Mouse (Mus musculus) forebrain, embryonic 10.5 days (tissue): Measurements from ENCODE around the gene Zfp93. TPM values are rescaled to one million over a fixed set of nuclear protein-coding genes. Genes with fewer than 3 reads are reported as not detected.
A peak's percentile ranks its signal among the peaks of the same experiment; 100 is the strongest.

ENCODE experiments used
- DNase-seq: peaks from one replicate; pipeline ENCODE4 v3.0.0-alpha.2; 2017; ENCODE audit warnings: low spot score; ENCODE audit errors: extremely low spot score
- H3K27ac ChIP-seq: fragments of 300-500 bp; sonication (generic); 2 replicates; pipeline ENCODE4 v1.5.1; 2016; ENCODE audit warnings: mild to moderate bottlenecking
- H3K27me3 ChIP-seq: fragments of 300-500 bp; sonication (generic); 2 replicates; pipeline ENCODE4 v1.6.1; 2016; ENCODE audit warnings: mild to moderate bottlenecking; ENCODE audit not compliant: poor library complexity, severe bottlenecking
- H3K36me3 ChIP-seq: fragments of 300-500 bp; sonication (generic); replicated peaks from 2 replicates; pipeline ENCODE4 v1.6.1; 2016; ENCODE audit warnings: mild to moderate bottlenecking, moderate library complexity
- H3K4me1 ChIP-seq: fragments of 300-500 bp; sonication (generic); 2 replicates; pipeline ENCODE4 v1.6.1; 2016
- H3K4me3 ChIP-seq: fragments of 300-500 bp; sonication (generic); 2 replicates; pipeline ENCODE4 v1.5.1; 2016; ENCODE audit warnings: mild to moderate bottlenecking, moderate library complexity
- H3K9me3 ChIP-seq: fragments of 300-500 bp; sonication (generic); 2 replicates; pipeline ENCODE4 v1.6.1; 2016; ENCODE audit warnings: mild to moderate bottlenecking, moderate library complexity
- WGBS: fragments of 180-500 bp; shearing (Covaris S2); methylation state at CpG from one replicate; pipeline ENCODE4 v1.1.7; 2016; 5-methylcytosine and 5-hydroxymethylcytosine counted together
- polyA plus RNA-seq: library from polyadenylated mRNA; unstranded; fragments of >200 nt; fragmentation: Nextera tagmentation; extraction: Ambion mirVana; gene quantifications from 2 replicates; pipeline ENCODE4 v1.2.1, GENCODE M21; 2016

The Zfp93 gene
- polyA plus RNA-seq = 7.1 and 9.6 TPM in 2 replicates

DNA sequence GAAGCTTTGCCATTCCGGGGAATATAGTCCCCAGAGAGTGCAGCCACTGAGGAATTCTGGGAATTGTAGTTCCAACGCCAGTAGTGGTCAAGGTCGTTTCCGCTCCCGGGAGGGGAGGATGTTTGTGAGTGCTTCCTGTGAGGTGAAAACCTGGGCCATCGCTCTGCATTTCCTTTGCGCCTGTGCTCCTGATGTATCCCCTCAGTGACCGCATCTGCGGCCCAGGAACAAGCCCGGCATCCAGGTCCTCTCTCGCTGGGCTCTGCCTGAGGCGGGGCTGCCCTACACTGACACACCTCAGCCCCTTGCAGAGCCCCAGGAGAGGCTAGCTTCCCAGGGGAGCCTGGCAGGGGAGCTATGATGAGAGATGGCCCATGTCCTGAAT, at the start of gene Zfp93:
TSS of gene Zfp93 (plus strand) at position 133 of the 385 bp plus-strand sequence.
- Histone ChIP-seq H3K9me3 (no peaks in the 10 kb centered on the region; the same call in none of the 2 replicates), H3K4me1 (peaks cover 10% of the 10 kb centered on the region), H3K4me3 (peak within 1 kb of the TSS; percentile 64), H3K27ac (peak within 1 kb of the TSS; percentile 85), H3K36me3 (peaks cover 25% of the 10 kb centered on the region), H3K27me3 (no peaks in the 10 kb centered on the region)
- peak; percentile 82 for DNase-seq
- WGBS = under 1% methylated on average over 12 of the region's 12 CpGs

GRCm38 (mm10) chr7:24237040-24237791, 33.0 kb upstream of the Zfp93 start, which contains the start of gene Zfp109:
TSS of gene Zfp109 (minus strand) at chr7:24237560.
- H3K27ac ChIP-seq = peak within 1 kb of the TSS; percentile 87
- no peaks in the 10 kb centered on the region for H3K9me3 ChIP-seq
- WGBS = 6% methylated on average over 28 of the region's 28 CpGs

DNA sequence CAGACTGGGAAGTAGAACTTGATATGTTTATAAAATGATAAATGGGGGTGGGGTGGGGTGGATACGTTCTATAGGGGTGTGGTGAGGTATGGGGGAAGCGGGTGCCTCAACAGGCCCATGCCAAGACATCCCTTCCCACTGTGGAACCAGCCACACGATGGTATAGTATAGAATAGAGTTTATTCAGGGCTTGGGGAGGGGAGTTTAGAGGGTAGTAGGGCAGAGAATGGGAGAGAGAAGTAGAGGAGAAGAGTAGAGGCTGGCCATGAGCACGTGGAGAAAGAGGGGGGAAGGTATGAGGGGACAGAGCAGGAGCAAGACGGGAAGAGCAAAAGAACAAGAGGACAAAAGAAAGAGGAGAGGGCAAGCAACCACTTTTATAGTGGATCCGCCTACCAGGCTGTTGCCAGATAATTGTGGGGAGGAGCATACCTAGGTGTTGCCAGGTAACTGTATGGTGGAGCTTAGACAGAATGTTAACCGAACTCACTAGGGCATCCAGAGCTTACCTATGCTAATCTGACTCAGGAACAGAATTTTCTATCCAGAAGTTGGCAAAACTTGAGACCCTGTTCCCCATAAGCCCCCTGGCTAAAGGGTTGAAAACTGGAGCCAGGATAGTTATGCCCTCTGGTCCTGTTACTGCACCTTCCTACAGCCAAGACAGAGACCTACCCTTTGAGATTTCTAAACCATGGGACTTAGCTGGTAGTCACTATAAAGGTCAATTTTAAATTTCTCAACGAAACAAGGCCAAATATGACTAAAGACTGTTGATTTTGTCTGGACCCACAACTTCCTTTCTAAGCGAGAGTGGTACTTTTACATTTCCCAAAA, 16.2 kb upstream of the Zfp93 start:
- H3K27me3 ChIP-seq = no peaks in the 10 kb centered on the region
- 59% methylated on average over 9 of the region's 9 CpGs for WGBS
- H3K9me3 ChIP-seq = no peaks in the 10 kb centered on the region
- no peaks in the 10 kb centered on the region for H3K36me3 ChIP-seq
- H3K4me3 ChIP-seq = peak overlapping the region; percentile 61
- no peak for DNase-seq
- H3K27ac ChIP-seq = peak overlapping the region; percentile 58; the same call in 1 of the 2 replicates
- H3K4me1 ChIP-seq = peaks cover 9% of the 10 kb centered on the region

More at GRCm38 (mm10) chr7:24237040-24237791, 33.0 kb upstream of the Zfp93 start, which contains the start of gene Zfp109:
- Histone ChIP-seq H3K36me3 (peaks cover 26% of the 10 kb centered on the region), H3K4me1 (peaks cover 10% of the 10 kb centered on the region), H3K4me3 (peak within 1 kb of the TSS; percentile 76), H3K27me3 (no peaks in the 10 kb centered on the region)
- DNase-seq = peak; percentile 64

DNA sequence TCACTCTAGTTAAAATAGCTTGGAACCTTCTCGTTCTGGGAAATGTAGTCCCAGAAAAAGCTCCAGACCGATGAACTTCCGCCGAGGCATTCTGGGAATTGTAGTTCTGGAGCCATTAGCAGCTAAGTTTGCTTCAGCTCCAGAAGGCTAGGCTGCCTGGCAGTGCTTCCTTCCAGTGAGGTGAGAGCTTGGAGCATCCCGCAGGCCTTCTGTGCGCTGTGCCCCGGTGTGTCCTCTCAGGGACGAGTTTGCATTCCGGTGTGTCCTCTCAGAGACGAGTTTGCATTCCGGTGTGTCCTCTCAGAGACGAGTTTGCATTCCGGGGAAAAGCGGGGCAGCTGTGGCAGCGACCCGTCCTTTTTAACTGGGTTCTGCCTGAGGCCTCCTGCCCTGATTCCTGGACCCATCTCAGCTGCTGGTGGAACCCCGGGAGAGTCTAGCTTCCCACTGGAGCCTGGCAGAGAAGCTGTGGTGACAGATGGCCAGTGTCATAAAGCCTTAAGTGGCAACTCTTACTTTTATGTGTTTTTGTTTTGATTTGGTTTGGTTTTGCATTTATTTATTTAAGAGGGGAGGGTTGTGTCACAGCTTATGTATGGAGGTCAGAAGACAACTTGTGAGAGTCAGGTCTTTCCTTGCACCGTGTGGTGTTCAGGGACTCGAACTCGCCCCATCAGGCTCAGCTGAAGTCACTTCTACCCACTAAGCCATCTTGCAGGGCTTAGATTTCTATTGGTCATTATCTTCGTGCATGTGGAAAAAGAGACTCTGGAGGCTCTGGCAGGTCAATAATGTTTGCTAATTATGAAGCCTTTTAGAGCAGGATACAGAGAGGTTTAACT, 15.4 kb upstream of the Zfp93 start, which contains the start of gene Zfp108:
TSS of gene Zfp108 (plus strand) at position 162 of the 842 bp plus-strand sequence.
- H3K27ac ChIP-seq = peak within 1 kb of the TSS; percentile 83
- H3K27me3 ChIP-seq = no peaks in the 10 kb centered on the region
- H3K9me3 ChIP-seq = no peaks in the 10 kb centered on the region
- DNase-seq = peak; percentile 71
- H3K36me3 ChIP-seq = no peaks in the 10 kb centered on the region
- peaks cover 9% of the 10 kb centered on the region for H3K4me1 ChIP-seq
- WGBS = 24% methylated on average over 21 of the region's 21 CpGs
- H3K4me3 ChIP-seq = peak within 1 kb of the TSS; percentile 61

- Histone ChIP-seq H3K4me3 (no peak overlapping the region), H3K4me1 (peaks cover 9% of the 10 kb centered on the region), H3K36me3 (peaks cover 18% of the 10 kb centered on the region), H3K27me3 (no peaks in the 10 kb centered on the region), H3K9me3 (no peaks in the 10 kb centered on the region), H3K27ac (no peak overlapping the region)
- no peak for DNase-seq
- WGBS = 91% methylated on average over 13 of the region's 13 CpGs
These were observed 10.8 kb upstream of the Zfp93 start for GRCm38 (mm10) chr7:24259306-24259999.

DNA sequence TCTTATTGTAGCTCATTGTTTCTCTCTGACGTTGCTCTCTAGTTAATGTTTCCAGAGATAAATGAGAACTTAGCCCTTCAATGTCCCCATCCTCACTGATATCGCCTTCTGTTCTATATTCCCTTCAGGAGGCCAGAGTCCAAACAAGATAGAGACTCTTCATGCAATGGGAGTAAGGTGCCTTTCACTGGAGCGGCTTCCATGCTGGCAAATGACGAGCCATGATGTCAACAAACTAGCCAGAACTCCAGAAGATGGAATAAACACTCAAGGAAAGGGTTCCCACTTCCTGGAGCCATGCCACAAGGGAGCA, 10.3 kb upstream of the Zfp93 start:
- DNase-seq = no peak
- Histone ChIP-seq H3K36me3 (peaks cover 18% of the 10 kb centered on the region), H3K4me1 (peaks cover 5% of the 10 kb centered on the region), H3K4me3 (no peak overlapping the region), H3K9me3 (no peaks in the 10 kb centered on the region), H3K27me3 (no peaks in the 10 kb centered on the region), H3K27ac (no peak overlapping the region)
- WGBS = 93% methylated on average over 4 of the region's 4 CpGs

DNA sequence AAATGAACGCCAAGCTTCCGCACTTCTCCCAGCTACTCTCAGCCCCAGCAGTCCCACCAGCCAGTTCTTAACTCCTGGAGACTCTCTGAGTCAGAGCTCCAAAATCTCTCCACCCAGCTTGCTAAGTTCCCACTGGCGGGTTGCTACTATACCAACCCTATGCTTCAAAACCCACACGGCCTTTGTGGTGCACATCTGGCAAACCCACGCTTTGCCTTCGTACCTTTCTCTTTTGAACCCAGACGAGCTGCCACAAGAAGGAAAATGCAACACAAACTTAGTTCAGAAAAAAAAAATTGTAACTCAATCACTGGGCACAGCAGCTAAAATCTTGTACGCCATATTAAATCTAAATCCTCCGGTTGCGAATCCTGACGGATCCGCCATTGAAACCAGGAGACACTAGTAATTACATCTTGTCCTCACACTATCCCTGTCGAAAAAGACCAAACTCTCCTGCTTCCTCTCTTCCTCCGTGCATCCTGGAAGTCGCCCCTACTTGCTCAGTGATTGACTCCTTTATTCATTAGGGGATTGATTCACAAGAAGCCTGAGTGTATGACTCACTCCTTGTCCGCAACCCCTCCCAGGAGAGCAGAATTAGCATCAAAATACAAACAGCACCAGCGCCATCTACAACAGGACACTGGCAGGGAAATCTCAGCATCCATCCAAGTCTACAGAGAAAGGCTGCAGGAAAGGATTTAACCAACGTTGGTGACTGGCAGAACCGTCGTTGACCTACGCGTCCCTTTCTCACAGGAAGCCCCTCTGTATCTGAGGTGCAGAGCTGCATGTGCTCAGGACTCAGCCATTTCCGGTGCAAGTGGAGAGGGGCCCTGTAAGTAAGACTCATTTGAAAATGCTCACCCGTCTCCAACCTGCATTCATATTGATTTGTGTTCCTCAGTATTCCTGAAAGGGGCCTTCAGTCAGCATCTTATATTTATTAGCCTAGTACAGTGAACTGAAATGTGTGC, 1.8 kb upstream of the Zfp93 start:
- no peak overlapping the region for H3K4me3 ChIP-seq
- no peaks in the 10 kb centered on the region; the same call in 1 of the 2 replicates for H3K9me3 ChIP-seq
- no peak overlapping the region for H3K27ac ChIP-seq
- 72% methylated on average over 24 of the region's 24 CpGs for WGBS
- H3K36me3 ChIP-seq = peaks cover 6% of the 10 kb centered on the region
- H3K4me1 ChIP-seq = peaks cover 10% of the 10 kb centered on the region
- H3K27me3 ChIP-seq = no peaks in the 10 kb centered on the region
- no peak for DNase-seq

DNA sequence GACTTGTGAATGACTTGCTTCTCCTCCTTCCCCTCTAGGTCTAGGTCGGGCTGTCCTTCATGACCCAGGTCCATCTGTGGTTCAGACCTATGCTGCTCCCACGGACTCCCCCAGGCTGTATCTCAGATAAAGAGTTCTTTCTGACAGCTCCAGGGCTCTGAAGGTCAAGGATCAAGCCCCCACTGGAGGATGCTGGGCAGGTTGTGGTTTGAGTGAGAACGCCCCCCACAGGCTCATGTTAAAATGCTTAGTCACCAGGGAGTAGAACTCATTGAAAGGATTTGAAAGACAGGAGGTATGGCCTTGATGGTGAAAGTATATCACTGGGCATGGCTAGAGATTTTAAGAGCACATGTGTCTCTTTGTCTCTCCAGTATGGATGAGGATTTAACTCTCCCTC, 964 bp upstream of the Zfp93 start:
- no peak for DNase-seq
- Histone ChIP-seq H3K4me3 (peak overlapping the region; percentile 64; the same call in 1 of the 2 replicates), H3K9me3 (no peaks in the 10 kb centered on the region; the same call in 1 of the 2 replicates), H3K4me1 (peaks cover 10% of the 10 kb centered on the region), H3K27ac (no peak overlapping the region), H3K27me3 (no peaks in the 10 kb centered on the region), H3K36me3 (peaks cover 14% of the 10 kb centered on the region)
- WGBS = 86% methylated on average over 3 of the region's 3 CpGs

DNA sequence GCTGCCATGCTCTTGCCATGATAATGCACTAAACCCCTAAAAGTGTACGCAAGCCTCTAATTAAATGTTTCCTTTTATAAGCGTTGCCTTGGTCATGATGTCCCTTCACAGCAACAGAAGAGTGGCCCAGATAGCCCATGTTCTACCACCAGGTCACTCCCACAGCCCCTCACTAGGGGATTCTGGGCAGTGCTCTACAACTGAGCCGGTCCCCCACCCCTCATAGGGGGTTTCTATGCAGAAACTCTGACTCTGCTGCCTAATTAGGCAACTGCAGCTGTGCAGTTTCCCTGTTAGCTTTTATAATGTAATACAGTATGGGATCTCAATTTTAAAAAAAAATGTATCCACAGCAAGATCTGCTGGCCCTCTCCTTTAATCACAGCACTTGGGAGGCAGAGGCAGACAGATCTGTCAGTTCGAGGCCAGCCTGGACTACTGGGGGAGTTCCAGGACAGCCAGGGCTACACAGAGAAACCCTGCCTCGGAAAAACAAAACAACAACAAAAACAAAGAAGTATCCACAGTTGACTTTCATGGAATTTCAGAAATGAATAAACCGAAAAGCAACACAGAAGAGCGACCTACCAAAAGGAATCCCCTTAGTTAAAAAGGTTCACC, 443 bp upstream of the Zfp93 start:
- 43% methylated on average over 7 of the region's 7 CpGs for WGBS
- Histone ChIP-seq H3K4me3 (peak overlapping the region; percentile 64), H3K36me3 (peaks cover 20% of the 10 kb centered on the region), H3K27me3 (no peaks in the 10 kb centered on the region), H3K27ac (peak overlapping the region; percentile 85), H3K9me3 (no peaks in the 10 kb centered on the region; the same call in 1 of the 2 replicates), H3K4me1 (peaks cover 10% of the 10 kb centered on the region)
- no peak for DNase-seq

DNA sequence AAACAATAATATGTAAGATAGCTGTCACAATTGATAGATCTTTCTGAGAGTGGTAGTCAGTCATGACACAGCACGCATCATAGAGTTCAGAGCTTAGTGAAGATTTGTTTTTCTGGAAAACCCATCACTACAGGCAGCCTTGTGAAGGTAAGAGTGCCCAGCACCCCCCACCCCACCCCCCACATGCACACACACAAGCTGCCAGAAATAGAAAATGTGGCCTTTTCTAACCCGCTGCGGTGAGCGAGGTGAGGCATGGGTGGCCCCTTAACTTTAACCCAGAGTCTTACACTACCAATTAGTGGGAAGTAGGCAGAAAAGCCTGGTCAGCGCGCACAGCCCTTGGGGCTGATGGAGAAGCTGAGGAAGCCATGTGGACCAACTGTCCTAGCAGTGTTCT, 971 bp downstream of the Zfp93 start:
- Histone ChIP-seq H3K27me3 (no peaks in the 10 kb centered on the region), H3K4me3 (no peak overlapping the region), H3K9me3 (no peaks in the 10 kb centered on the region; the same call in none of the 2 replicates), H3K36me3 (peaks cover 34% of the 10 kb centered on the region), H3K4me1 (peaks cover 10% of the 10 kb centered on the region), H3K27ac (no peak overlapping the region)
- DNase-seq = no peak
- 98% methylated on average over 6 of the region's 6 CpGs for WGBS
